Mouse (Mus musculus) kidney, adult 2 months (tissue): Measurements from ENCODE around the gene Id2.

Experiments used
- CTCF ChIP-seq: fragments of 200-500 bp; conservative IDR thresholded peaks from 2 replicates; pipeline ENCODE4 v1.5.1; 2011; ENCODE audit warnings: low read depth, mild to moderate bottlenecking, control low read depth, low read length, moderate library complexity, mixed read lengths; ENCODE audit not compliant: insufficient read depth, insufficient read length
- POLR2A ChIP-seq: fragments of 200-500 bp; IDR thresholded peaks from one replicate; pipeline ENCODE4 v1.6.1; 2011; ENCODE audit warnings: low read depth, low read length, control low read depth

DNA sequence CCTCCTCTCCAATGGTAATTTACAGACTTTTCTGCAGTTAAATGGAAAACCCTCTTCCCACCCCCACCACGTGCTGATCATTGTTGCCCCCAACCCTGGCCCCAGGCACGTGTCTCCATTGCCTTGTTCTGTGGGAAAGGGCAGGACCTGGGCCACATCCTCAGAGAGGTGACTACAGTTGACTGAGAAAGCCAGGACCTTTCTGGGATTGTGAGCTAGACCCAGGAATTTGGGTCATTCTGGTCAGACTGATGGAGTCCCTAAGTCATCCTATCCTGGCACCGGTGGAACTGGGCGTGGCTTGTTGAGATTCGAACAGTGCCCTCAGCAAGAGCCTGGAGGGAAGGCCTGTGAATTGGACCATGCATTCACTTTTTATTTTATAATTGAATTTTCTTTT, 4.4 kb upstream of the Id2 start:
- TF ChIP-seq CTCF (no peak), POLR2A (no peak)
